ENCODE assay signal across 24 mouse cellular contexts in the genomic region with DNA sequence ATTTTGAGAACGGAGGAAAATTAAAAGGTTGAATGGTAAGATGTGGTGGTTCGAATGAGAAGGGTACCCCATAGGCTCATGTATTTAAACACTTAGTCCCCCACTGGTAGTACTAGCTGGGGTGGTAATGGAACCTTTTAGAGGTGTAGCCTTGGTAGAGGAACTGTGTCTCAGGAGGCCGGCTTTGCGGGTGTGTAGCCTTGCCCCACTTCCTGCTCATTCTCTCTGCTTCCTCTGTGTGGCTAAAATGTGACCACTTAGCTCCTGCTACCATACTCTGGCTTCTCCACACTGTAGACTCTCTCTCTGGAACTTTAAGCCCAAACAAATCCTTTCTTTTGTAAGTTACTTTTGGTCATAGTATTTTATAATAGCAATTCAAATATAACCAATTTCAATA.
DNase-seq lines count a peak whose midpoint lies in the region; ATAC-seq and TF ChIP-seq lines count a peak whose summit lies in the region.
"Had no signal": no experiment of that assay in that cellular context is flagged by ENCODE, and none has a peak within 500 bp of the region (broad histone marks: within the 10 kb centered on the region; RNA-seq: fewer than 3 reads in every experiment).

No protein-coding gene starts in this region.

- H3K27me3 ChIP-seq in liver, postnatal 0 days (ENCODE audit: insufficient read depth, low read length), result no peaks in the 10 kb centered on the region
- no peaks in the 10 kb centered on the region for H3K27me3 ChIP-seq in liver, embryonic 12.5 days (replicated peaks)
- no peaks in the 10 kb centered on the region for H3K27me3 ChIP-seq in stomach, postnatal 0 days (ENCODE audit: control insufficient read depth, insufficient read depth, low read length)
- H3K27me3 ChIP-seq: embryonic facial prominence, embryonic 12.5 days; heart, embryonic 13.5 days; hindbrain, embryonic 12.5 days; megakaryocyte, embryonic 14.5 days; midbrain, embryonic 13.5 days; neural tube, embryonic 12.5 days had no signal

- no peak for ATAC-seq in liver, postnatal 0 days
- no peak for ATAC-seq in liver, embryonic 12.5 days
- peak; percentile 99 for ATAC-seq in granulocyte monocyte progenitor cell, adult 5-6 weeks (replicated peaks; ENCODE audit: poor library complexity, severe bottlenecking)
- peak; percentile 80 for ATAC-seq in monocyte, adult 5-6 weeks (replicated peaks; ENCODE audit: insufficient number of reproducible peaks, low FRiP score, low TSS enrichment, poor library complexity, severe bottlenecking)
- ATAC-seq in stomach, postnatal 0 days (ENCODE audit: low FRiP score, low TSS enrichment), result no peak
- no peak for ATAC-seq in frontal cortex, adult (ENCODE audit: low TSS enrichment)
- ATAC-seq: midbrain, embryonic 13.5 days had no signal

- TF ChIP-seq CTCF in liver, postnatal 0 days (IDR thresholded peaks at IDR 0.05; ENCODE audit: low read depth), result no peak
- TF ChIP-seq CTCF in stomach, postnatal 0 days (IDR thresholded peaks at IDR 0.05; ENCODE audit: low read depth), result no peak

- H3K9ac ChIP-seq in liver, postnatal 0 days (replicated peaks), result no peak overlapping the region
- no peak overlapping the region for H3K9ac ChIP-seq in liver, embryonic 12.5 days
- H3K9ac ChIP-seq in stomach, postnatal 0 days (ENCODE audit: low read length), result no peak overlapping the region
- H3K9ac ChIP-seq: embryonic facial prominence, embryonic 12.5 days; heart, embryonic 13.5 days; hindbrain, embryonic 12.5 days; midbrain, embryonic 13.5 days; neural tube, embryonic 12.5 days had no signal

- no peaks in the 10 kb centered on the region for H3K9me3 ChIP-seq in liver, postnatal 0 days (ENCODE audit: low read length)
- H3K9me3 ChIP-seq in liver, embryonic 12.5 days (replicated peaks), result no peaks in the 10 kb centered on the region
- no peaks in the 10 kb centered on the region for H3K9me3 ChIP-seq in stomach, postnatal 0 days (ENCODE audit: control insufficient read depth, low read length)
- H3K9me3 ChIP-seq: embryonic facial prominence, embryonic 12.5 days; heart, embryonic 13.5 days; hindbrain, embryonic 12.5 days; limb, embryonic 10.5 days; megakaryocyte, embryonic 14.5 days; midbrain, embryonic 13.5 days; neural tube, embryonic 12.5 days had no signal

- peak; percentile 28 for DNase-seq in liver, postnatal 0 days
- peak; percentile 37 for DNase-seq in A20 (ENCODE audit: low read depth, low spot score)
- no peak for DNase-seq in stomach, postnatal 0 days (ENCODE audit: low spot score)
- DNase-seq in kidney, postnatal 10 days, result no peak
- DNase-seq: cerebellum, adult 9-11 months; gastrocnemius, postnatal 10 days; heart, adult 18-20 months; heart, postnatal 14 days; kidney, adult 18-20 months; liver; lung, postnatal 10 days; thymus, postnatal 4 days had no signal

- 47% methylated on average over 4 of the region's 4 CpGs for WGBS in liver, postnatal 0 days (ENCODE audit: insufficient replicate concordance)
- 38% methylated on average over 4 of the region's 4 CpGs for WGBS in liver, embryonic 12.5 days (ENCODE audit: insufficient replicate concordance)
- WGBS in stomach, postnatal 0 days, result 79% methylated on average over 4 of the region's 4 CpGs

- no peak for TF ChIP-seq EP300 in liver, postnatal 0 days (IDR thresholded peaks at IDR 0.05; ENCODE audit: low read depth)
- no peak for TF ChIP-seq EP300 in stomach, postnatal 0 days (optimal IDR thresholded peaks at IDR 0.05)

- H3K4me3 ChIP-seq in liver, postnatal 0 days (ENCODE audit: low read depth, low read length), result no peak overlapping the region
- no peak overlapping the region for H3K4me3 ChIP-seq in liver, embryonic 12.5 days
- no peak overlapping the region for H3K4me3 ChIP-seq in stomach, postnatal 0 days (ENCODE audit: low read depth, low read length)
- H3K4me3 ChIP-seq: embryonic facial prominence, embryonic 12.5 days; heart, embryonic 13.5 days; hindbrain, embryonic 12.5 days; limb, embryonic 10.5 days; megakaryocyte, embryonic 14.5 days; midbrain, embryonic 13.5 days; neural tube, embryonic 12.5 days had no signal

- no peak overlapping the region for H3K27ac ChIP-seq in liver, postnatal 0 days (ENCODE audit: low read depth)
- no peak overlapping the region for H3K27ac ChIP-seq in liver, embryonic 12.5 days
- no peak overlapping the region for H3K27ac ChIP-seq in stomach, postnatal 0 days (replicated peaks)
- H3K27ac ChIP-seq: embryonic facial prominence, embryonic 12.5 days; heart, embryonic 13.5 days; hindbrain, embryonic 12.5 days; kidney, postnatal 0 days; limb, embryonic 10.5 days; midbrain, embryonic 13.5 days; neural tube, embryonic 12.5 days had no signal

- peaks cover 7% of the 10 kb centered on the region; the same call in 1 of the 2 replicates for H3K36me3 ChIP-seq in liver, postnatal 0 days (replicated peaks; ENCODE audit: insufficient read depth, low read length)
- peaks cover 1% of the 10 kb centered on the region; the same call in 1 of the 2 replicates for H3K36me3 ChIP-seq in liver, embryonic 12.5 days
- H3K36me3 ChIP-seq in stomach, postnatal 0 days (ENCODE audit: control insufficient read depth, insufficient read depth, low read length), result no peaks in the 10 kb centered on the region
- H3K36me3 ChIP-seq: embryonic facial prominence, embryonic 12.5 days; hindbrain, embryonic 12.5 days; limb, embryonic 10.5 days; midbrain, embryonic 13.5 days; neural tube, embryonic 12.5 days had no signal

- no peak overlapping the region for H3K4me2 ChIP-seq in liver, postnatal 0 days (ENCODE audit: low read depth, low read length)
- no peak overlapping the region for H3K4me2 ChIP-seq in liver, embryonic 12.5 days
- H3K4me2 ChIP-seq in stomach, postnatal 0 days (replicated peaks; ENCODE audit: low read depth), result no peak overlapping the region
- H3K4me2 ChIP-seq: embryonic facial prominence, embryonic 12.5 days; heart, embryonic 13.5 days; hindbrain, embryonic 12.5 days; midbrain, embryonic 13.5 days; neural tube, embryonic 12.5 days had no signal

- 0 out of 2 replicates have a peak, but pooled peaks cover 2% of the 10 kb centered on the region for H3K4me1 ChIP-seq in liver, postnatal 0 days (ENCODE audit: insufficient read depth)
- H3K4me1 ChIP-seq in liver, embryonic 12.5 days, result peaks cover 7% of the 10 kb centered on the region; the same call in 1 of the 2 replicates
- no peaks in the 10 kb centered on the region for H3K4me1 ChIP-seq in stomach, postnatal 0 days (replicated peaks; ENCODE audit: control insufficient read depth, insufficient read depth)
- H3K4me1 ChIP-seq: embryonic facial prominence, embryonic 12.5 days; hindbrain, embryonic 12.5 days; midbrain, embryonic 13.5 days; neural tube, embryonic 12.5 days had no signal

Comparison
In these comparisons a context has a peak if more than half of its experiments do, and no peak if none do; other contexts are left out.
1. ATAC-seq: peak in granulocyte monocyte progenitor cell, adult 5-6 weeks (single experiment) and monocyte, adult 5-6 weeks (single experiment); none in liver, postnatal 0 days (single experiment), liver, embryonic 12.5 days (single experiment), stomach, postnatal 0 days (single experiment) and frontal cortex, adult (single experiment).
2. DNase-seq: peak in liver, postnatal 0 days (single experiment) and A20 (single experiment); none in stomach, postnatal 0 days (single experiment) and kidney, postnatal 10 days (single experiment).